Mouse (Mus musculus) 416B (cell line): ENCODE data around the gene Emp1.

Experiments used
- DNase-seq: peaks from one replicate; pipeline ENCODE4 v3.0.0; 2011; ENCODE audit warnings: low read depth

Emp1 gene

DNA sequence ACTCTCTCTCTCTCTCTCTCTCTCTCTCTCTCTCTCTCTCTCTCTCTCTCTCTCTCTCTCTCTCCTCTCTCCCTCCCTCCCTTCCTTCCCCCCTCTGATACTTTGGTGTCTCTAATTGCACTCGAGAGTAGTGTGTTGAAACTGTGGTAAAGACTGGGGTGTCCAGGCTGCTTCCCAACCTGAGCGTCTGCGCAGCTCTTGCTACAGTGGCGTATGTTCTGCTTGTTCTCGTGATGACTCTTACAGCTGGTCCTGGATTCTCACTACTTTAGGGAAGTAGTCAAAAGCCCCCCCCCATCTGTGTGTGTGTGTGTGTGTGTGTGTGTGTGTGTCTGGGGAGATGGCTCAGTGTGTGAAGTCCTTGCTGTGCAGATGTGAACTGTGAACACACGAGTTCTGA, 50.3 kb downstream of the Emp1 start:
- peak; percentile 31 for DNase-seq

DNA sequence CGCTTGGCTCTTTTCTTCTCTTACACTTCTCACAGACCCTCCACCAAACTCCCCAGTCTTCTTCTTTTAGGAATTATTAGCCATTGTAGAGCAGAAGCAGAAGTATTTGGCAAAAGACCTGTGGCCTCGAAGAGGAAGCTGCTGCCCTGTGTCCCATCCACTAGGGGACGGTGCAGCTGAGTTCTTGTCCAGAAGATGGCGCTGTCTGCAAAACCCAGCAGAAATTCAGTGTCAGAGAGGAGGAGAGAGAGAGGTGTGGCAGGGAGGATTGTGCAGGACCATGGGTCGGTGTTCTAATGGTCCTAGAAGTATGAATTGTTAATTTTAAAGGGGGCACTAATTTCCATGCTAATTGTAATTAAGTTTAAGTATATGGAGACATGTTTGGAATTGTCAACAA, 55.1 kb downstream of the Emp1 start:
- peak; percentile 89 for DNase-seq

DNA sequence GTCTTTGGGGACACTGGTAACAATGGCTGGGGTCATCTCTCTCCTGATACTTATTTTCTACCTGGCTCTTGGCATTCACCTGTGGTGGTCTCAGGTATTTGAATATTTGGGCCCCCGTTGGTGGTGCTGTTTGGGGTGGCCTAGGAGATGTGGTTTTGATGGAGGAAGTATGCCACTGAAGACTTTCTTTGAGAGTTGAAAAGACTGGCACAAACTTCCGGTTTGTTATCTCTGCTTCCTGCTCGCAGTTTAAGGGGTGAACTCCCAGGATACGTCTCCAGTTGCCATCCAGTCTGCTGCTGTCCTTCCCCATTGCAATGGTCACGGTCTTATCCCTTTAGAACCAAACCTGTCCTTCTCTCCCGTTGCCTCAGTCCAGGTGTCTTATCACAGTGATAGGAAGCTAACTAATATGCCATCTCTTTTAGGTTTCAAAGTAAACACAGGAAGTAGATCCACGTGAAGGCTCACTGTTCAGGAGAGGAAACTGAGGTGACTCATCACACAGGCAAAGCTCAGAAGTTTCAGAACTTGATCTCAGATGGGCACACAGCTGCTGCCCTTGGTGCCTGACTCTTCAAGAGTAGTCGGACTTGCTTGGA, 56.0 kb downstream of the Emp1 start:
- DNase-seq, result peak; percentile 85

DNA sequence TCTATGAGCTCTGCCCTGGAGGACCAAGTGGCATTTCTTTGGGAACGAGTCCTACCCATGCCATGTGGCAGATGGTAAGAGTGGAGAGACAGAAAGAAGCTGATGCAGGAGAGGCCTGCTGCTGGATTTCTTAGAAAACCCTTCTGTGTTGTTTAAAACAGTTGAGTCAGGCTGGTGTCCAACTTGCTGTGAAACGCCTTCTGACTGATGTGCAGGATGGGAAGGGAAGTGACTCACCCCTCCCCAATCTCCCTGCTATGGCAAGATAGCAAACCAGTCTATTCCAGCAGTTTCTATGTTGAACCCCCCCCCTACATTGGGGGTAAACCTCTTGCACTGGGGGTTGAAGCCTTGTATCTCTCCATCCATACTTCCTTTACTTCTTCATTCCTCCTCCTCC, 65.9 kb downstream of the Emp1 start:
- DNase-seq, result peak; percentile 95

DNA sequence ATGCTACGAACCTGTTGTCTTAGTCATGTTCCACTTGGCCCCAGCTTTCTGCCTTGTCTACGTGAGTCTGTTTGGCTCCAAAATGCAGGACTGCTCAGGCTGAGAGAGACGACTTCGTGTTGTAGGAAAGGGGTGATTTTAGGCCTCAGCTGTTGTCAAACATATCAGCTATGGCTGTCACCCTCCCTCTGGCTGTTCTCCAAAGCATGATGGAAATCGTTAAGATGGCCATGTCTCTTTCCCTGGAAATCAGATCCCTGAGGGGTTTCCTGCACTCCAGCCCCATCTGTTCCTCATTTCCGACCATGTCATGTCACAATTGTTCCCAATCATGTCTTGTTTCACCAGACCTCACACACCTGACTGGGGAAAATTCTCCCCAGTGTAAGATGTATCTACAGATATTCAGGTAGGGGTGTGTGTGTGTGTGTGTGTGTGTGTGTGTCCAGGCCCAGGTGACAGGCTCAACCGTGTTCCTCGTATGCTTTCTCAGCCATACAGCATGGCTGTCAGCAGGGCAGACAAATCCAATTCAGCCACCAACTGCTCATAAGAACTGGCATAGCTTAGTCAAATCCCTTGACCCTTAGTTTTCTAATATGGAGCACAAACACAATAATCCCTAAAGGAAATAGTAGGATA, 67.0 kb downstream of the Emp1 start:
- no peak for DNase-seq

DNA sequence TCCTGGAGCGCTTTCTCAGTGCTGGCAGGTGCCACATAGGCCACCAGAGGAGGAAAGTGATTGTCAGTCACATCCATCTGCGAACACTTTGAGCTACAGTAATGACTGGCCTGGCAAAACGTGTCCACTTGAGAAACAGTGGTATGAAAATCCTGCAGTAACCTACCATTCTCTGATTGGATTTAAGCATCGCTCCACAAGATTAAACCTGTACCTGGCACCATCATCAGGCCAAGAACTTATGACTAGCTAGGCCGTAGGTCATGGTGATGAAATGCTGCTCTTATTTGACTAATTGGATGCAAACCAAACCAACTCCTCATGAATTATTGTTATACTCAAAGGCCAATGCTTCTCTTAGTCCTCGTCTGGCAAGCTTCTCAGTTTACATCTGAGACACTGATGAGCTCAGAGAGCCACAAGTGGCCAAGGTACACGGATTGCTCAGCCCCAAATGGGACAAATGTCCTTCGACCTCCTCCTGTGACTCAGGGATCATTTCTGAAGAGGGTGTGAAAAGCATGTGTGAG, 68.2 kb downstream of the Emp1 start:
- DNase-seq, result no peak
